Mouse (Mus musculus) thymus, adult 2 months (tissue): ENCODE measurements around the gene Ube2r2.

ENCODE experiments used
- CTCF ChIP-seq: fragments of 200-500 bp; IDR thresholded peaks from 2 replicates; pipeline ENCODE4 v1.5.1; 2012; ENCODE audit warnings: mild to moderate bottlenecking, control low read depth, low read length, moderate library complexity, borderline replicate concordance; ENCODE audit not compliant: control insufficient read depth, poor library complexity, insufficient read depth; ENCODE audit errors: extremely low read depth
- POLR2A ChIP-seq: fragments of 200-500 bp; IDR thresholded peaks from 2 replicates; pipeline ENCODE4 v1.6.1; 2012; ENCODE audit warnings: mild to moderate bottlenecking, low read length, control low read depth, moderate library complexity; ENCODE audit not compliant: control insufficient read depth, poor library complexity, insufficient read depth; ENCODE audit errors: extremely low read depth

DNA sequence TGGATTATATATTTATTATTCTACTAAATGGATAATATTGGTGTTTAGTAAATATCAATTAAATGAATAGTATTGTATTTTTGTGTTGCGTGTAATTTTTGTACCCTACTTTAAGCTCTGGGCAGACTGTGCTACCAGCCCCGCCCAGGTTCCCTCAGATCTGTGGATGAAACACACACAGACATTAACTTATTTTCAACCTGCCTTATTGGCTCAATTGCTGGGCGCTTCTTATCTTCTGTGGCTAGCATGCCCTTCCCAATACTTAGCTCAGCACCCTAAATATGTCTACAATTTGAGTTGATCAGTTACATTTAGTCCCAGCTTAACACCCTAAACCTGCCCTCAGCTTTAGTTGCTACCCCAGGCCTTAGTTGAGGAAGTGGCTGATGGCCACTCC, 25.7 kb downstream of the Ube2r2 start:
- no peak for TF ChIP-seq CTCF
- TF ChIP-seq POLR2A: no peak
